In genomic region chr3:61185789-61186188, GRCm38 (mm10) we compare ENCODE assay signal across 10 mouse cellular contexts.
DNase-seq lines count a peak whose midpoint lies in the region; ATAC-seq and TF ChIP-seq lines count a peak whose summit lies in the region.
"Had no signal": no experiment of that assay in that cellular context is flagged by ENCODE, and none has a peak within 500 bp of the region (broad histone marks: within the 10 kb centered on the region; RNA-seq: fewer than 3 reads in every experiment).

No protein-coding gene starts in this region.

- H3K27me3 ChIP-seq in stomach, postnatal 0 days (ENCODE audit: control insufficient read depth, insufficient read depth, low read length), result no peaks in the 10 kb centered on the region
- H3K27me3 ChIP-seq: liver, embryonic 13.5 days; neural tube, embryonic 12.5 days had no signal

- H3K4me3 ChIP-seq in left cerebral cortex, adult 2 months, result no peak overlapping the region
- H3K4me3 ChIP-seq in stomach, postnatal 0 days (ENCODE audit: low read depth, low read length), result no peak overlapping the region
- H3K4me3 ChIP-seq: liver, embryonic 13.5 days; neural tube, embryonic 12.5 days had no signal

- H3K9ac ChIP-seq in stomach, postnatal 0 days (ENCODE audit: low read length), result no peak overlapping the region
- H3K9ac ChIP-seq: liver, embryonic 13.5 days; neural tube, embryonic 12.5 days had no signal

- no peaks in the 10 kb centered on the region for H3K36me3 ChIP-seq in stomach, postnatal 0 days (ENCODE audit: control insufficient read depth, insufficient read depth, low read length)
- H3K36me3 ChIP-seq: liver, embryonic 13.5 days; neural tube, embryonic 12.5 days had no signal

- intact Hi-C loops in left cerebral cortex, adult 2 months (cut with DNase I), result loop anchor here (2.0 kb wide), 1 partner anchor 25 kb away; no protein-coding TSS in a partner anchor

- H3K27ac ChIP-seq in left cerebral cortex, adult 2 months, result no peak overlapping the region
- no peak overlapping the region for H3K27ac ChIP-seq in stomach, postnatal 0 days (replicated peaks)
- H3K27ac ChIP-seq: liver, embryonic 13.5 days; neural tube, embryonic 12.5 days had no signal

- no peak overlapping the region for H3K4me2 ChIP-seq in stomach, postnatal 0 days (replicated peaks; ENCODE audit: low read depth)
- H3K4me2 ChIP-seq: liver, embryonic 13.5 days; neural tube, embryonic 12.5 days had no signal

- peak; percentile 4 for DNase-seq in gastrocnemius, adult 18-20 months (ENCODE audit: low spot score)
- DNase-seq in gastrocnemius, postnatal 4 days (ENCODE audit: low spot score in 2 of 2), result no peak
- DNase-seq in left cerebral cortex, adult 2 months (ENCODE audit: extremely low spot score in 1 of 2, low spot score in 2 of 2), result no peak
- DNase-seq in left cerebral cortex, adult 18-20 months (ENCODE audit: low spot score in 2 of 2), result no peak
- peak; percentile 7 to 18 for DNase-seq in urinary bladder, postnatal 36 days (ENCODE audit: low spot score in 2 of 2)
- DNase-seq in urinary bladder, postnatal 25 days (ENCODE audit: low spot score), result no peak
- DNase-seq in stomach, postnatal 0 days (ENCODE audit: low spot score), result no peak
- DNase-seq: liver, embryonic 13.5 days had no signal

- H3K9me3 ChIP-seq in stomach, postnatal 0 days (ENCODE audit: control insufficient read depth, low read length), result no peaks in the 10 kb centered on the region
- H3K9me3 ChIP-seq: liver, embryonic 13.5 days; neural tube, embryonic 12.5 days had no signal

- no peak for TF ChIP-seq EP300 in stomach, postnatal 0 days (optimal IDR thresholded peaks at IDR 0.05)

- ATAC-seq in stomach, postnatal 0 days (ENCODE audit: low FRiP score, low TSS enrichment), result no peak
- no peak for ATAC-seq in granulocyte monocyte progenitor cell, adult 5-6 weeks (replicated peaks; ENCODE audit: poor library complexity, severe bottlenecking)

- peak; percentile 38 for TF ChIP-seq CTCF in left cerebral cortex, adult 2 months (IDR thresholded peaks at IDR 0.05)
- TF ChIP-seq CTCF in stomach, postnatal 0 days (IDR thresholded peaks at IDR 0.05; ENCODE audit: low read depth), result peak; percentile 68

- 15% methylated on average over 1 of the region's 1 CpGs for WGBS in stomach, postnatal 0 days

- H3K4me1 ChIP-seq in stomach, postnatal 0 days (replicated peaks; ENCODE audit: control insufficient read depth, insufficient read depth), result no peaks in the 10 kb centered on the region
- H3K4me1 ChIP-seq: liver, embryonic 13.5 days; neural tube, embryonic 12.5 days had no signal

Comparison
In these comparisons a context has a peak if more than half of its experiments do, and no peak if none do; other contexts are left out.
1. DNase-seq: peak in gastrocnemius, adult 18-20 months (single experiment) and urinary bladder, postnatal 36 days (2 of 2); none in gastrocnemius, postnatal 4 days (0 of 2), left cerebral cortex, adult 2 months (0 of 2), left cerebral cortex, adult 18-20 months (0 of 2), urinary bladder, postnatal 25 days (single experiment) and stomach, postnatal 0 days (single experiment).